Mouse (Mus musculus) midbrain, embryonic 12.5 days (tissue): ENCODE measurements around the gene 1700003E16Rik. TPM values are rescaled to one million over a fixed set of nuclear protein-coding genes. Genes with fewer than 3 reads are reported as not detected.

ENCODE experiments used
- polyA plus RNA-seq: library from polyadenylated mRNA; unstranded; fragments of >200 nt; fragmentation: Nextera tagmentation; extraction: Ambion mirVana; gene quantifications from 2 replicates; pipeline ENCODE4 v1.2.1, GENCODE M21; 2016

The 1700003E16Rik gene
- polyA plus RNA-seq, 1 experiment from 2014 or later, result 2.6 TPM

Other genes with a start within 250 kb of the 1700003E16Rik start
- gene Sema4f, start 216.6 kb upstream of the 1700003E16Rik start, polyA plus RNA-seq, result 6.4 and 7.4 TPM in 2 replicates
- gene M1ap, start 209.5 kb upstream of the 1700003E16Rik start, polyA plus RNA-seq, result 0.09 and 0.12 TPM in 2 replicates
- 5.8 and 8.3 TPM in 2 replicates for gene Dok1, start 122.9 kb upstream of the 1700003E16Rik start, polyA plus RNA-seq
- 11.0 and 14.7 TPM in 2 replicates for gene Loxl3, start 122.2 kb upstream of the 1700003E16Rik start, polyA plus RNA-seq
- 150 and 159 TPM in 2 replicates for gene Aup1, start 101.9 kb upstream of the 1700003E16Rik start, polyA plus RNA-seq
- 63.2 and 63.9 TPM in 2 replicates for gene Htra2, start 101.1 kb upstream of the 1700003E16Rik start, polyA plus RNA-seq
- 0.93 and 1.1 TPM in 2 replicates for gene Dqx1, start 98.6 kb upstream of the 1700003E16Rik start, polyA plus RNA-seq
- gene Tlx2, start 86.1 kb upstream of the 1700003E16Rik start, polyA plus RNA-seq, result not detected in 2 replicates
- 41.2 and 42.2 TPM in 2 replicates for gene Pcgf1, start 78.5 kb upstream of the 1700003E16Rik start, polyA plus RNA-seq
- gene Lbx2, start 70.0 kb upstream of the 1700003E16Rik start, polyA plus RNA-seq, result 0.45 TPM in 1 of 2 replicates, not detected in the other
- gene Ccdc142, start 54.8 kb upstream of the 1700003E16Rik start, polyA plus RNA-seq, result 4.7 and 5.0 TPM in 2 replicates
- 3.9 and 4.3 TPM in 2 replicates for gene Gm42688, start 54.8 kb upstream of the 1700003E16Rik start, polyA plus RNA-seq
- gene Mrpl53, start 47.4 kb upstream of the 1700003E16Rik start, polyA plus RNA-seq, result 122 and 129 TPM in 2 replicates
- 34.9 and 42.6 TPM in 2 replicates for gene Mogs, start 40.9 kb upstream of the 1700003E16Rik start, polyA plus RNA-seq
- gene Wbp1, start 34.8 kb upstream of the 1700003E16Rik start, polyA plus RNA-seq, result 210 and 223 TPM in 2 replicates
- gene Ino80b, start 31.0 kb upstream of the 1700003E16Rik start, polyA plus RNA-seq, result 18.4 and 19.4 TPM in 2 replicates
- gene Rtkn, start 20.9 kb upstream of the 1700003E16Rik start, polyA plus RNA-seq, result 31.9 and 39.5 TPM in 2 replicates
- 11.2 and 13.3 TPM in 2 replicates for gene Wdr54, start within 50 bp of the 1700003E16Rik start, polyA plus RNA-seq
- gene Dctn1, start 9.5 kb downstream of the 1700003E16Rik start, polyA plus RNA-seq, result 148 and 156 TPM in 2 replicates
- 0.52 and 0.62 TPM in 2 replicates for gene Slc4a5, start 63.4 kb downstream of the 1700003E16Rik start, polyA plus RNA-seq
- 33.0 and 37.3 TPM in 2 replicates for gene Mthfd2, start 169.5 kb downstream of the 1700003E16Rik start, polyA plus RNA-seq
- gene Mob1a, start 169.6 kb downstream of the 1700003E16Rik start, polyA plus RNA-seq, result 56.6 and 58.0 TPM in 2 replicates
- gene Bola3, start 192.7 kb downstream of the 1700003E16Rik start, polyA plus RNA-seq, result 93.7 and 102 TPM in 2 replicates